Mouse (Mus musculus): ENCODE measurements at regions not wholly inside any gene's neighbourhood (a gene's known extent, or its start where the extent isn't known, plus 50 kb on each side); places are given as distances from the start of the nearest gene placed in this dataset.

DNA sequence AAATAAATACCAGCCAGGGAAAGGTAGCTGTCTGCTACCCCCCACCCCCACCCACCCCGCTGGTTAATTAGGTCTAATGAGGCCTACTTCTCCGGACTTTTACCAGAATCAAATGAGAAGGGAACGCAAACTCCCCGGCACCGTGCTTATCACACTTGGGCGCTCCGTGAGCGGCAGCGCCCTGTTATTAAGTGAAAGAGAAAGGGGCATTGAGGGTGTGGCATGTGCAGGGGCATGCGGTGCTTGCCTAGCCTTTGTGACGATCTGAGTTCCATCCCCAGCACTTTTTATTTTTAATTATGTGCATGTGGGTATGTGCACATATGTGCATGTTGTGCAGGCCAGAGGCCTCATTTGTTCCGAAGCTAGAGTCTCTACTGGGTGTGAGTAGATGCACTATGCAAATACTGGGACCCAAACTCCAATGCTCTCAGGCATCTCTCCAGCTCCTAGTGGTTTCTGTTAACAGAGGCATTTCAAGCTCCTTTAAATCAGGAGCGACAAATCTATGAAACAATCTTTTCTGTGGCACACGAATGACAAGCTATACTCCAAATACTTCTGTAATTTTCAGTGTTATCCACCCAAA is 57.8 kb upstream of the Peli1 start:
- Histone ChIP-seq H3K27me3 (ENCODE audit: control insufficient read depth in 1 of 2, insufficient read depth in 2 of 2, low read length in 2 of 2) (no peaks in the 10 kb centered on the region), H3K4me1 (ENCODE audit: control insufficient read depth in 1 of 2, insufficient read depth in 2 of 2, low read length in 2 of 2) (peaks cover 0 to 9% of the 10 kb centered on the region in 2 experiments; a peak in 2 of 4 replicates), H3K27ac (ENCODE audit: control insufficient read depth, low read depth, low read length) (peak overlapping the region; percentile 54), H3K4me3 (ENCODE audit: control insufficient read depth in 1 of 2, insufficient read depth in 1 of 2, low read depth in 2 of 2, low read length in 2 of 2) (peak overlapping the region; percentile 57 to 68), H3K79me2 (ENCODE audit: control insufficient read depth, insufficient read depth, low read length, poor library complexity) (no peaks in the 10 kb centered on the region; the same call in 1 of the 2 replicates), H3K36me3 (ENCODE audit: control insufficient read depth in 1 of 2, insufficient read depth in 2 of 2, low read length in 2 of 2) (peaks cover 0 to 5% of the 10 kb centered on the region in 2 experiments; a peak in 1 of 4 replicates), H3K9me3 (replicated peaks; ENCODE audit: insufficient read depth, low read length) (no peaks in the 10 kb centered on the region), H3K9ac (ENCODE audit: control insufficient read depth, low read depth, low read length, poor library complexity, severe bottlenecking) (peak overlapping the region; percentile 71)
- peak; percentile 44; the same call in 1 of the 2 replicates for TF ChIP-seq MYC (IDR thresholded peaks at IDR 0.05; ENCODE audit: low read depth, low read length)
- TF ChIP-seq GABPA (IDR thresholded peaks at IDR 0.05; ENCODE audit: low read depth, low read length), result no peak
- DNase-seq (ENCODE audit: low read depth, low spot score), result peak; percentile 75

DNA sequence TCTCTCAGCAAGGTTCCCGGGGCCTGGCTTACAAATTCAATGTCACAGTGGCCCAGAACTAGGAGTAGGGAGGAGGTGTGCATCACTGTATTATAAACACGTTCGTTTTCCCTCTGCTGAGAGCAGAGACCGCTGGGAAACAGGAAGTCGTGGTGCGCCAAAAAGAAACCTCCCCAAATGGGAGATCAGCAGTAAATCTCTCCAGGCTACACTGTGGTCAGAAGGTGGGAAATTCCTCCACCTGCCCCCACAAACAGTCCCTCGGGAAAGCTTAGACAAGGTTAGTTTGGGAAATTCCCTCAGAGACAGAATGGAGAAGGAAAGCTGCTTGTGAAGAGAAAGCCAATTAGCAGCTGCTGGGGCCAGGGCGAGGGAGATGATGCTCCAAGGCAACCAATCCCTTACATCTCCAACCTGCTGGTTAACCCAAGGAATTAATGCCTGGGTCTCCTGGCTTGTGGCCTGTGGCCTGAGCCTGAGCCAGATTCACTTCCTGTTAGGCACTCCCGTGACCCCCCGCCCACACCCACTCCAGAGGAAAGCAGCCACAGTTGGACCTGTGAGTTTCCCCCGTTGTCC is 57.2 kb upstream of the Peli1 start:
- Histone ChIP-seq H3K79me2 (ENCODE audit: control insufficient read depth, insufficient read depth, low read length, poor library complexity) (no peaks in the 10 kb centered on the region; the same call in 1 of the 2 replicates), H3K9me3 (replicated peaks; ENCODE audit: insufficient read depth, low read length) (no peaks in the 10 kb centered on the region), H3K4me3 (ENCODE audit: control insufficient read depth in 1 of 2, insufficient read depth in 1 of 2, low read depth in 2 of 2, low read length in 2 of 2) (peak overlapping the region; percentile 57 to 68), H3K27me3 (ENCODE audit: control insufficient read depth in 1 of 2, insufficient read depth in 2 of 2, low read length in 2 of 2) (no peaks in the 10 kb centered on the region), H3K36me3 (ENCODE audit: control insufficient read depth in 1 of 2, insufficient read depth in 2 of 2, low read length in 2 of 2) (peaks cover 0 to 5% of the 10 kb centered on the region in 2 experiments; a peak in 1 of 4 replicates), H3K9ac (ENCODE audit: control insufficient read depth, low read depth, low read length, poor library complexity, severe bottlenecking) (peak overlapping the region; percentile 71), H3K27ac (ENCODE audit: control insufficient read depth, low read depth, low read length) (peak overlapping the region; percentile 54), H3K4me1 (ENCODE audit: control insufficient read depth in 1 of 2, insufficient read depth in 2 of 2, low read length in 2 of 2) (peaks cover 0 to 9% of the 10 kb centered on the region in 2 experiments; a peak in 2 of 4 replicates)
- TF ChIP-seq ZC3H11A (IDR thresholded peaks at IDR 0.05; ENCODE audit: low read depth, low read length) (no peak), ELF1 (IDR thresholded peaks at IDR 0.05; ENCODE audit: low read depth, low read length) (peak; percentile 88), TBP (IDR thresholded peaks at IDR 0.05; ENCODE audit: low read depth, low read length) (peak; percentile 87), SIN3A (IDR thresholded peaks at IDR 0.05; ENCODE audit: low read length) (peak; percentile 29), POLR2A (IDR thresholded peaks at IDR 0.05; ENCODE audit: control insufficient read depth in 1 of 2, insufficient read depth in 1 of 2, low read depth in 1 of 2, low read length in 2 of 2, poor library complexity in 1 of 2) (peak; percentile 57 to 83; a peak in 3 of 4 replicates), GATA1 (IDR thresholded peaks at IDR 0.05; ENCODE audit: low read depth, low read length) (0 out of 2 replicates have a peak, but pooled peaks have one; percentile 2), ETS1 (IDR thresholded peaks at IDR 0.05; ENCODE audit: low read depth, low read length) (no peak), RCOR1 (IDR thresholded peaks at IDR 0.05; ENCODE audit: low read depth, low read length) (0 out of 2 replicates have a peak, but pooled peaks have one; percentile 3), HCFC1 (IDR thresholded peaks at IDR 0.05; ENCODE audit: low read depth, low read length) (peak; percentile 74), NELFE (IDR thresholded peaks at IDR 0.05; ENCODE audit: low read depth, low read length) (peak; percentile 38; the same call in 1 of the 2 replicates), POLR2AphosphoS5 (IDR thresholded peaks at IDR 0.05; ENCODE audit: borderline replicate concordance, low read depth, low read length) (no peak)
- peak; percentile 90 for DNase-seq (ENCODE audit: low read depth, low spot score)
